In the genomic region with DNA sequence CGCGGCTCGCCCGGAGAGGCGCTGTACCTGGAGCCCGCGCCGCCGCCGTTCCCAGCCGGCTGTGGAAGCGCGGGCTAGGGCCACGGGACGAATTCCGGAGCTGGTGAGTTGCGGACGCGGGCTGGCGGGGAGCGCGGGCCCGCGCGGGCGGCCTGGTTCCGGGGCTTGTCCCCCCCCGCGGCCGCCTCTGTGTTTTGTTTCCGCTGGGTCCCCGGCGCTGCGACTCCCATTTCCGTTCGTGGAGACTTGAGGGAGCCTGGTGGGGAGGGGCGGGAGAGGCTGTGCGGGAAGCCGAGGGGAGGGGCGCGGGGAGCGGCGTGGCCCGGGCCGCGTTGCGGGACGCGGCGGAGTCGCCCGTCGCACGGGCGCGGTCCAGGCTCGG, we compare ENCODE assay signal across 8 mouse cellular contexts. TPM values are rescaled to one million over a fixed set of nuclear protein-coding genes. Genes with fewer than 3 reads are reported as not detected.
A peak's percentile ranks its signal among the peaks of the same experiment; 100 is the strongest.
DNase-seq lines count a peak whose midpoint lies in the region; ATAC-seq and TF ChIP-seq lines count a peak whose summit lies in the region.

A gene (minus strand): TSS at position 185 of the 382 bp plus-strand sequence.

- H3K36me3 ChIP-seq in hindbrain, embryonic 13.5 days, result peaks cover 22% of the 10 kb centered on the region
- H3K36me3 ChIP-seq in lung, postnatal 0 days (ENCODE audit: insufficient read depth, low read length), result peaks cover 8% of the 10 kb centered on the region; the same call in 1 of the 2 replicates

- peak within 1 kb of the TSS; percentile 96 for H3K4me3 ChIP-seq in hindbrain, embryonic 13.5 days
- H3K4me3 ChIP-seq in lung, postnatal 0 days (ENCODE audit: low read depth, low read length), result peak within 1 kb of the TSS; percentile 92

- peak within 1 kb of the TSS; percentile 80 for H3K4me2 ChIP-seq in hindbrain, embryonic 13.5 days
- H3K4me2 ChIP-seq in lung, postnatal 0 days (replicated peaks; ENCODE audit: low read depth, low read length), result peak within 1 kb of the TSS; percentile 78

- H3K9me3 ChIP-seq in hindbrain, embryonic 13.5 days, result no peaks in the 10 kb centered on the region
- no peaks in the 10 kb centered on the region for H3K9me3 ChIP-seq in lung, postnatal 0 days (ENCODE audit: low read length)

- H3K9ac ChIP-seq in hindbrain, embryonic 13.5 days, result peak within 1 kb of the TSS; percentile 96
- H3K9ac ChIP-seq in lung, postnatal 0 days (replicated peaks; ENCODE audit: low read depth), result peak within 1 kb of the TSS; percentile 97

- peak within 1 kb of the TSS; percentile 98 for H3K27ac ChIP-seq in hindbrain, embryonic 13.5 days
- peak within 1 kb of the TSS; percentile 98 for H3K27ac ChIP-seq in lung, postnatal 0 days (ENCODE audit: low read length)

- peaks cover 31% of the 10 kb centered on the region for H3K4me1 ChIP-seq in hindbrain, embryonic 13.5 days (replicated peaks)
- H3K4me1 ChIP-seq in lung, postnatal 0 days (ENCODE audit: insufficient read depth, low read depth, low read length), result peaks cover 4% of the 10 kb centered on the region; the same call in 1 of the 2 replicates

- peak; percentile 84 for ATAC-seq in hindbrain, embryonic 13.5 days (ENCODE audit: low FRiP score)
- peak; percentile 71 for ATAC-seq in lung, postnatal 0 days

- H3K27me3 ChIP-seq in hindbrain, embryonic 13.5 days, result no peaks in the 10 kb centered on the region
- H3K27me3 ChIP-seq in lung, postnatal 0 days (replicated peaks; ENCODE audit: insufficient read depth, low read length), result no peaks in the 10 kb centered on the region

- peak; percentile 64 for DNase-seq in ZHBTc4 (ENCODE audit: low read depth, low spot score)
- DNase-seq in cerebellum, postnatal 36 days, result peak; percentile 82 to 86
- DNase-seq in frontal cortex, postnatal 36 days (ENCODE audit: low spot score in 2 of 2), result peak; percentile 82 to 86
- peak; percentile 77 to 87 for DNase-seq in layer of hippocampus, postnatal 14 days (ENCODE audit: low spot score in 2 of 2)
- DNase-seq in lung, postnatal 0 days (ENCODE audit: low spot score), result peak; percentile 90
- peak; percentile 68 for DNase-seq in retina, embryonic 14.5 days (ENCODE audit: low spot score)
- peak; percentile 86 for DNase-seq in urinary bladder, postnatal 14 days (ENCODE audit: low spot score)

- under 1% methylated on average over 49 of the region's 57 CpGs for WGBS in hindbrain, embryonic 13.5 days
- under 1% methylated on average over 33 of the region's 57 CpGs for WGBS in lung, postnatal 0 days

- no peak for TF ChIP-seq EP300 in lung, postnatal 0 days (IDR thresholded peaks at IDR 0.05)

- no peak for TF ChIP-seq CTCF in lung, postnatal 0 days (IDR thresholded peaks at IDR 0.05)

RNA-seq across cellular contexts. Expression of the gene that starts here (rescaled TPM):
- 829 and 850 TPM in 2 replicates for polyA plus RNA-seq in hindbrain, embryonic 13.5 days (2015; fragmentation: Nextera tagmentation; extraction: Ambion mirVana)
- 100 to 1,000 TPM; 348 to 362 TPM for total RNA-seq in layer of hippocampus, postnatal 14 days (2021)
- polyA plus RNA-seq in lung, postnatal 0 days (2015; fragmentation: Nextera tagmentation; extraction: Ambion mirVana), result 663 and 711 TPM in 2 replicates

Comparison
In these comparisons a context has a peak if more than half of its experiments do, and no peak if none do; other contexts are left out.
1. Peak in every context shown above with its lines: DNase-seq, ATAC-seq, H3K4me3 ChIP-seq and H3K27ac ChIP-seq.